Mouse (Mus musculus) intestine, postnatal 0 days (tissue): ENCODE measurements around the gene Gm10392. TPM values are rescaled to one million over a fixed set of nuclear protein-coding genes. Genes with fewer than 3 reads are reported as not detected.

Experiments
- ATAC-seq: fragments of 200-750 bp; cut with Nextera tagmentation; 2 replicates; pipeline ENCODE4 v1.8.0; 2017; ENCODE audit warnings: mild to moderate bottlenecking, moderate TSS enrichment, moderate library complexity
- H3K27ac ChIP-seq: fragments of 300-500 bp; sonication (generic); 2 replicates; pipeline ENCODE4 v1.5.1; 2014; ENCODE audit warnings: mild to moderate bottlenecking, low read depth, low read length, moderate library complexity
- H3K27me3 ChIP-seq: fragments of 300-500 bp; sonication (generic); replicated peaks from 2 replicates; pipeline ENCODE4 v1.6.1; 2014; ENCODE audit warnings: low read length, mixed read lengths; ENCODE audit not compliant: control insufficient read depth, insufficient read depth
- H3K36me3 ChIP-seq: fragments of 300-500 bp; sonication (generic); 2 replicates; pipeline ENCODE4 v1.6.1; 2014; ENCODE audit warnings: mild to moderate bottlenecking, moderate library complexity; ENCODE audit not compliant: control insufficient read depth, insufficient read depth
- H3K4me1 ChIP-seq: fragments of 300-500 bp; sonication (generic); replicated peaks from 2 replicates; pipeline ENCODE4 v1.6.1; 2014; ENCODE audit warnings: antibody characterized with exemption, low read length, mixed read lengths; ENCODE audit not compliant: control insufficient read depth, insufficient read depth
- H3K4me2 ChIP-seq: fragments of 300-500 bp; sonication (generic); replicated peaks from 2 replicates; pipeline ENCODE4 v1.6.1; 2014; ENCODE audit warnings: low read depth, mild to moderate bottlenecking, moderate library complexity
- H3K4me3 ChIP-seq: fragments of 300-500 bp; sonication (generic); 2 replicates; pipeline ENCODE4 v1.5.1; 2014; ENCODE audit warnings: low read depth, low read length
- H3K9ac ChIP-seq: fragments of 300-500 bp; sonication (generic); 2 replicates; pipeline ENCODE4 v1.6.1; 2014; ENCODE audit warnings: mild to moderate bottlenecking, low read depth, low read length
- H3K9me3 ChIP-seq: fragments of 300-500 bp; sonication (generic); 2 replicates; pipeline ENCODE4 v1.6.1; 2016; ENCODE audit warnings: mixed run types; ENCODE audit not compliant: control insufficient read depth
- CTCF ChIP-seq: sonication (generic); IDR thresholded peaks from 2 replicates; pipeline ENCODE4 v1.5.1; 2016; ENCODE audit warnings: low read depth, mild to moderate bottlenecking, control low read depth, antibody characterized with exemption, moderate library complexity
- WGBS: fragments of 180-500 bp; shearing (Covaris S2); extraction: QIAGEN DNeasy Blood & Tissue Kit; methylation state at CpG from one replicate; pipeline ENCODE4 v1.1.7; 2014; 5-methylcytosine and 5-hydroxymethylcytosine counted together
- polyA plus RNA-seq: library from polyadenylated mRNA; unstranded; fragments of >200 nt; fragmentation: Nextera tagmentation; extraction: Ambion mirVana; gene quantifications from 2 replicates; pipeline ENCODE4 v1.2.1, GENCODE M21; 2015

Gm10392 gene
- polyA plus RNA-seq, 1 experiment from 2014 or later = not detected

GRCm38 (mm10) chr11:77483510-77484255 is 35.3 kb downstream of the Gm10392 start:
- Histone ChIP-seq H3K4me3 (no peak overlapping the region), H3K36me3 (no peaks in the 10 kb centered on the region), H3K4me1 (peaks cover 1% of the 10 kb centered on the region; the same call in 1 of the 2 replicates), H3K27ac (no peak overlapping the region), H3K4me2 (no peak overlapping the region), H3K9ac (no peak overlapping the region), H3K9me3 (no peaks in the 10 kb centered on the region), H3K27me3 (no peaks in the 10 kb centered on the region)
- WGBS = 34% methylated on average over 11 of the region's 11 CpGs
- no peak for TF ChIP-seq CTCF
- ATAC-seq = no peak

GRCm38 (mm10) chr11:77483043-77483442 is 36.0 kb downstream of the Gm10392 start:
- Histone ChIP-seq H3K27me3 (no peaks in the 10 kb centered on the region), H3K9me3 (no peaks in the 10 kb centered on the region), H3K4me2 (no peak overlapping the region), H3K9ac (no peak overlapping the region), H3K36me3 (no peaks in the 10 kb centered on the region), H3K27ac (no peak overlapping the region), H3K4me3 (no peak overlapping the region), H3K4me1 (no peaks in the 10 kb centered on the region; the same call in 1 of the 2 replicates)
- 65% methylated on average over 3 of the region's 3 CpGs for WGBS
- no peak for TF ChIP-seq CTCF
- no peak for ATAC-seq

- H3K36me3 ChIP-seq = peaks cover 22% of the 10 kb centered on the region; the same call in 1 of the 2 replicates
- H3K9ac ChIP-seq = no peak overlapping the region
- no peak overlapping the region for H3K4me2 ChIP-seq
- peak; percentile 71 for ATAC-seq
- WGBS = 68% methylated on average over 6 of the region's 6 CpGs
- no peaks in the 10 kb centered on the region for H3K27me3 ChIP-seq
- H3K4me3 ChIP-seq = no peak overlapping the region
- H3K27ac ChIP-seq = peak overlapping the region; percentile 28
- no peaks in the 10 kb centered on the region; the same call in 1 of the 2 replicates for H3K4me1 ChIP-seq
- no peaks in the 10 kb centered on the region for H3K9me3 ChIP-seq
- no peak for TF ChIP-seq CTCF
Measured at GRCm38 (mm10) chr11:77476895-77477294, 42.1 kb downstream of the Gm10392 start.

GRCm38 (mm10) chr11:77476216-77476615 is 42.8 kb downstream of the Gm10392 start:
- Histone ChIP-seq H3K9me3 (no peaks in the 10 kb centered on the region), H3K9ac (no peak overlapping the region), H3K27ac (no peak overlapping the region), H3K36me3 (peaks cover 27% of the 10 kb centered on the region; the same call in 1 of the 2 replicates), H3K4me1 (no peaks in the 10 kb centered on the region; the same call in 1 of the 2 replicates), H3K4me3 (no peak overlapping the region), H3K4me2 (no peak overlapping the region), H3K27me3 (no peaks in the 10 kb centered on the region)
- no peak for TF ChIP-seq CTCF
- 93% methylated on average over 14 of the region's 14 CpGs for WGBS
- no peak for ATAC-seq

- no peak for TF ChIP-seq CTCF
Measured at GRCm38 (mm10) chr11:77472775-77473174, 46.2 kb downstream of the Gm10392 start.

GRCm38 (mm10) chr11:77471407-77471806 is 47.6 kb downstream of the Gm10392 start:
- TF ChIP-seq CTCF = no peak
- H3K27me3 ChIP-seq = peaks cover 19% of the 10 kb centered on the region
- H3K36me3 ChIP-seq = peaks cover 31% of the 10 kb centered on the region; the same call in 1 of the 2 replicates
- no peak overlapping the region for H3K9ac ChIP-seq
- H3K9me3 ChIP-seq = no peaks in the 10 kb centered on the region
- no peak overlapping the region for H3K4me3 ChIP-seq
- no peak overlapping the region for H3K4me2 ChIP-seq
- ATAC-seq = no peak
- 79% methylated on average over 29 of the region's 29 CpGs for WGBS
- no peak overlapping the region for H3K27ac ChIP-seq
- no peaks in the 10 kb centered on the region; the same call in 1 of the 2 replicates for H3K4me1 ChIP-seq

More at GRCm38 (mm10) chr11:77472775-77473174, 46.2 kb downstream of the Gm10392 start:
- H3K36me3 ChIP-seq = peaks cover 31% of the 10 kb centered on the region; the same call in 1 of the 2 replicates
- ATAC-seq = no peak
- no peak overlapping the region for H3K27ac ChIP-seq
- H3K9ac ChIP-seq = no peak overlapping the region
- H3K9me3 ChIP-seq = no peaks in the 10 kb centered on the region
- 79% methylated on average over 16 of the region's 16 CpGs for WGBS
- H3K4me3 ChIP-seq = no peak overlapping the region
- no peak overlapping the region for H3K4me2 ChIP-seq
- H3K4me1 ChIP-seq = no peaks in the 10 kb centered on the region; the same call in 1 of the 2 replicates
- peaks cover 7% of the 10 kb centered on the region for H3K27me3 ChIP-seq
